Mouse (Mus musculus) lung, postnatal 36 days (tissue): Measurements from ENCODE around the gene Vps51.

Experiments used
- DNase-seq: peaks from one replicate; pipeline ENCODE4 v3.0.0; 2022; ENCODE audit warnings: mixed read lengths

Vps51 gene

GRCm38 (mm10) chr19:6047154-6047898, 29.7 kb downstream of the Vps51 start:
- peak; percentile 41 for DNase-seq

DNA sequence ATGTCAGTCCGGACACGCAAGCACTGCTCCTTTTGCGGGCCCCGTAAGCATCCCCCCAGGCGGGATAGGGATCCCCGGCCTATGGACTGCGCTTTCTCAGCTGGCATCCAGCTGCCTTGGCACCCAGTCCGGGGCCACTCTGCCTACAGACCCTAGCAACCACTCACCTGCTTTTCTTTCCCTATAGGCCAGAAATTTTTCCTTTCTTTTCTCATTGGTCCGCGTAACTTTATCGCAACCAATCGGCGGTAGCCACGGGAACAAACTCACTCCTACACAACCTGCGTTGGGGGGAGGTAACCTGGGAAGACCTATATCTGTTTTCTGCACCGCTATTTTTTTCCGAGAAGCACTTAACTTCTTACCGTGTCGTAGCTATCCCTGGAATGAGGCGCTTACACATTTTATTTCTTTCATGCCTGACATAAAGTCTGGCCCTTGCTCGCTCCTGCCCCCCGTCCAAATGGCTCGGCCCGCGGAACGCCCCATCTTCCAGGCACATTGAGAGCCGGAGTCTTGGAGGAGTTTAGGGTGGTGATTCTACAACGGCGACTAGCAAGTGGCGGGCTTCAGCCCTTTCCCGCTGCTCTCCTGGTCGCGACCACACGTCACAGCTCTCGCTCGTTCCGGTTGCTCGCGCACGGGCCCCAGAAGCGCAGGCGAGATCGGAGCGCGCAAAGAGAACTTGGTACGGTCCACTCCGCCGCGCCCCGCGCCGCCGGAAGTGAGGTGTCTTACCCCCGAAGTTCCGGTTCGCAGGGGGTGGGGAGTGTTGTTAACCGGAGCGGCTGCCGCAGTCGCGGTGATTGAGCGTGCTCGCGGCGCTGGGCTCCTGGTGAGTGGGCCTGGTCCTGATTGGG, 30.5 kb downstream of the Vps51 start, which contains the start of gene Syvn1:
Syvn1 (plus strand) TSS at position 283 of the 860 bp plus-strand sequence.
- DNase-seq = peak; percentile 96

DNA sequence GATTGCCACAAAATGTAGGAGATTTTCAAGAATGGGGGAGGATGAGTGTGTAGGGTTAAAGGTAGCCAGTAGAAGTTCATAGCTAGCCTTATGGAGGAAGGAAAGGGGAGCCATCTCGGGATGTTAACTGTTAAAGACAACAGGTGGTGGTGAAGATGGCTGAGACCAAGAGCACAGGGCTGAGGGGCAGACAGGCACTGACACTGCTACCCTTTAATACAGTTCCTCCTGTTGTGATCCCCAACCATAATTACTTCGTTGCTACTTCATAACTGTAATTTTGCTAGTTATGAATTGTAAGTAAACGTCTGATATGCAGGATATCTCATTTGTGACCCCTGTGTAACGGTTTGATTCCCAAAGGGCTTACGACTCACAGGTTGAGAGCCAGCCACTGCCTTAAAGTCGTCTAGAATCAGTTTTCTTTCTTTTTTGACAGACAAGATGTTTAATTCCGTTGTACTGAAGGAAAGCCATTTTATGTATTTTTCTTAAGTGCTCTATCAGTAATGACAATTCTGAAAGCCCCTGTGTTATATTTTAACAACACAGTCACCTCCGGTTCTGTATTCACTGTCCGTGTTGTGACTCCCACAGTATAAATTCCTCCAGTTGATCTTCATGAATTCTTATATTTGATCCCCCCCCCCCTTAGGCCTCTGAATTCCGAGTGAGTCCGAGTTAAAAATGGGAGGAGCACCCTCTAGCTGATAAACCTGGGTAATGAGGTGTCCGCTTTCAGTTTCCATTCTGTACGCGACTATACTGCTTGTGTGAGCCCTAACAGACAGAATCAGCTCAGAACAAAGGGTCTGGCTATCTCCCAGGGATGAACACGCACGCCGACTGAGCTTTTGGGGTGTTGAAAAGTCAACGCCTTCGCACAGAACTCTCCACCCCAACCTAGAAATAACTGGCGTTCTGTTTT, 31.4 kb downstream of the Vps51 start:
- DNase-seq = peak; percentile 72

- DNase-seq = peak; percentile 43
These were observed 32.9 kb downstream of the Vps51 start for GRCm38 (mm10) chr19:6044102-6044501.

- no peak for DNase-seq
These were observed 34.7 kb downstream of the Vps51 start for GRCm38 (mm10) chr19:6042293-6042692.

DNA sequence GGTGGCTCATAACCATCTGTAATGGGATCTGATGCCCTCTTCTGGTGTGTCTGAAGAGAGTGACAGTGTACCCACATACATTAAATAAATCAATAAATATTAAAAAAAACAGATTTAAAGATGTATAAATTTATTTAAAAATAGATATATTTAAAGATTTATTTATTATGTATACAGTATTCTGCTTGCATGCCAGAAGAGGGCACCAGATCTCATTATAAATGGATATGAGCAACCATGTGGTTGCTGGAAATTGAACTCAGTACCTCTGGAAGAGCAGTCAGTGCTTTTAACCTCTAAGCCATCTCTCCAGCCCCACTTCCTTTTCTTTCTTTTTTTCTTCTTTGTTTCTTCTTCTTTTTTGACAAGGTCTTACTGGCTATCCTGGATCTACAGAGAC, 37.0 kb downstream of the Vps51 start:
- DNase-seq = no peak

DNA sequence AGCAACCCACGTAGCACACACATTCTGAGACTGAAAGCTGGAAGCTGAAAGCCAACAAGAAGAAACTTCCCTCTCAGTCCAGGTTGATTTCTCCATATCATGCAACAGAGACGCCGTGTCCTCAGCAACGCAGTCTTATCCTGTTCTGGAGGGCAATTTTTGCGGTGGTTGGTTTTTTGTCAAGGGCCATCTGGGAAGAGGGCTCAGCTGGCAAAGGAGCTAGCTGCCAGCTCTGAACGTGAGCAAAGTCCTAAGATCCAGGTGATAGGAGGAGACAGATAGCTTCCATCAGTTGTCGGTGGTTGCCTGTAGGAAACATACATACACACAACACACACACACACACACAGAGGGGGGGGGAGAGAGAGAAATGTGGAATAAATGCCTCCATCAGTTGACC, 38.7 kb downstream of the Vps51 start:
- DNase-seq = no peak

GRCm38 (mm10) chr19:6037695-6038094, 39.3 kb downstream of the Vps51 start:
- DNase-seq = no peak

DNA sequence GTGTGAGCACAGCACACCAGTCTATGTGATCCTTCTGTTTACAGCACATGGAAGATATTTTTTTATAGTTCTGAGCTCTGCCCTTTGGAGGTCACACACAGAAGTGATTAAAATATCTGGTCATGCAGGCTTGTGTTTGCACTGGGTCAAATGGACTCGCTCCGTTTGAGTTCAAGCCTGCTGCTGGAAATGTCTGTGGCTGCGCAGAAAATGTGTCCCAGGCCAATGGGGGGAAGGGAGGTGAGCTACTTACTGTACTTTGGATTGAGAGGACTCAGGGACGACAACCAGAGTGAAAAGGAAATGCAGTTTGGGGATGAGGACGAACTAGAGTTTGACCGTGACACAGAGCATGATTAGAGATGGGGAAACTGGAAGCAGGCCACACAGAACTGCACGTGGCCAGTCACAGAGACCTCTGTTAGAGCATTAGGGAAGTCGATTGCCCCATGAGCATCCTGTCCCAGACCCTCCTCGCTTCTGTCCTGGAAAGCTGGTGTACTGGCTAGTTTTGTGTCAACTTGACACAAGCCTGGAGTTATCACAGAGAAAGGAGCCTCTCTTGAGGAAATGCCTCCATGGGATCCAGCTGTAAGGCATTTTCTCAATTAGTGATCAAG, 41.0 kb downstream of the Vps51 start:
- DNase-seq = no peak

GRCm38 (mm10) chr19:6030520-6031280, 46.3 kb downstream of the Vps51 start:
- no peak for DNase-seq

GRCm38 (mm10) chr19:6029426-6029825, 47.6 kb downstream of the Vps51 start:
- DNase-seq = no peak

GRCm38 (mm10) chr19:6028991-6029390, 48.0 kb downstream of the Vps51 start:
- DNase-seq = peak; percentile 45

DNA sequence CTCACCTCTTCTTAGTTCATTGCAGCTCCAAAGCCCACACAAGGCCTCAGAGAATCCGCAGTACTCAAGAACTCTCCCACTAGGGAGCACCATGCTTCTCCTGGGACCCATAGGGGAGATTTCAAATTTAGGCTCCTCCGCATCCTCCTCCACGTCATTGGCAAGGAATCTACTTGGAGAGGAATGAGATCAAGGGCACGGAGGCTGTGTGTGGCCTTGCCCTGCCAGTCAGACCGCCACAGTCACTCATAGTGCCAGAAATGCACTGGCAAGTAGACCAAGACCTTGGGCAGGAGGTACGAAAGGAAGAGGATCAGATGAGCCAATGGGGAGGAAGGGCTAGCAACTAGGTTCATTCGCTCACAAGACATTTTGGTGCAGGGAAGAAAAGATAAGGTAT, 53.1 kb downstream of the Vps51 start:
- DNase-seq = no peak

DNA sequence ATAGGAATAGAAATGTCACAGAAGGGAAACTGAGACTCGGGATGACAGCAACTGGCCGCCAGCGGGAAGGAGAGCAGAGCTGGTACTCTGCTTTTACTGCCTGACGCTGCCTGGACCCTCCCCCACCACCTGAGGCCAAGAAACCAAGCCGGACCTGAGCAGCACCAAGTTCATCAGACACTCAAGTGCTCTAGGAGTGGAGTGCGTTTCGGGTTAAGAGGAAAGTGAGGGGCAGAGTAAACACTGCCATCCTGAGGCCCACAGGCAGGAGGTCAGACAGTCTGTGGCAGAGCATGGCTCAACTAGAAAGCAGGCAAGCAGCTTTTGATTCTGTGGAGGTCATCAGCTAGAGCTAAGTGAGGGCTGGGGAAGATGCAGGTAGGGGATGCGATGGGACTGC, 54.0 kb downstream of the Vps51 start:
- peak; percentile 30 for DNase-seq

GRCm38 (mm10) chr19:6020276-6020675, 56.8 kb downstream of the Vps51 start:
- no peak for DNase-seq

- DNase-seq = peak; percentile 97
These were observed 58.6 kb downstream of the Vps51 start for GRCm38 (mm10) chr19:6018142-6019089.
